Mouse (Mus musculus) R1 (cell line): ENCODE data around the gene Zfp692.
"Not testable (repeated sequence)": the region's sequence is repeated elsewhere in the genome, so short reads cannot be mapped to it uniquely, and the experiment has no call there.

Experiments used
- DNase-seq: peaks from one replicate; pipeline ENCODE4 v3.0.0-alpha.2; 2018; ENCODE audit warnings: low read depth, low spot score

The Zfp692 gene

GRCm38 (mm10) chr11:58306860-58307308 lies at the start of gene Zfp692:
Gene Zfp692, plus strand, starts transcription at chr11:58307069.
- DNase-seq: peak; percentile 96

DNA sequence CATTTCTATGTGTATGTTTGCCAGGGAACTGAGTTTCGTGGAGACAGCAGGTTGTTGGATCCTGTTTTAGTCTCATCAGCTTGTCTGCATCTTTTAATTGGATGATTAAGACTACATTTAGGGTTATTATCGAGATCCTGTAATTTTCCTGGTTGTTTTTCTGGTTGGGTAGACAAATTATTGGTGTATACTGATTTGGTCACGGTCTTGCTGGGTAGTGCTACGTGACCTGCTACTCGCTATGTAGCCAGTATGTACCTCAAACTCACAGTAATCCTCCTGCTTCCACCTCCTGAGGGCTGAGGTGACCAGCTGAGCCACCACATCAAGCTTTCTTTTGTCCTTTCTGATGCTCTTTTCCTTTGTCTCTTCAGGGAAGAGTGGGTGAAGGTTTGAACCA lies 49.1 kb upstream of the Zfp692 start:
- no peak for DNase-seq

GRCm38 (mm10) chr11:58260156-58260555 lies 46.7 kb upstream of the Zfp692 start:
- no peak for DNase-seq

DNA sequence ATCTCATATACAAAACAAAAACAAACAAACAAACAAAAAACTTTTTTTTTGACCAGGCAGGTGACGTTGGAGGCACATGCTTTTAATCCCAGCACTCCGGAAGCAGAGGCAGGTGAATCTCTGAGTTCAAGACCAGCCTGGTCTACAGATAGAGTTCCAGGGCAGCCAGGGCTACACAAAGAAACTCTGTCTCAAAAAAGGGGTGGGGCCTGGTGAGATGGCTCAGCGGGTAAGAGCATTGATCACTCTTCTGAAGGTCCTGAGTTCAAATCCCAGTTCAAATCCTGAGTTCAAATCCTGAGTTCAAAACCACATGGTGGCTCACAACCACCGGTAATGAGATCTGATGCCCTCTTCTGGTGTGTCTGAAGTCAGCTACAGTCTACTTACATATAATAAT lies 45.0 kb upstream of the Zfp692 start:
- DNase-seq: no peak

DNA sequence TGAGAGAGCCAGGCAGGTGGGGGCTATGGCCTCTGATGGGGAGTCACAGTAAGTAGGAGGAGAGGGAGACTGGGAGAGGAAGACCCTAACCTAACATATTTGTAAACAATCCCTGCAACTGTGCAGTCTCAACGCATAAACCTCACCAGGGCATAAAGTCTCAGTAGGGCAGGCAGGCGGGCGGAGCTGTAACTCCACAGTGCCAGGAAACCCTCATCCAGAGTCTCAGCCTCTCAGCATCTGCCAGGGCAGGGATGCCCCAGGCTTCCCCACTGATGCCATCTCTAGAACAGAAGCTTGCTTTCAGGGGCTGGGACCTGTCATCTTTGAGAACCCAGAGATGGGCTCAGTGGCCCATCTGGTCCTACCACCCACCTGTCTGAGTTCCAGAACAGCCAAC lies 44.5 kb upstream of the Zfp692 start:
- DNase-seq: no peak

DNA sequence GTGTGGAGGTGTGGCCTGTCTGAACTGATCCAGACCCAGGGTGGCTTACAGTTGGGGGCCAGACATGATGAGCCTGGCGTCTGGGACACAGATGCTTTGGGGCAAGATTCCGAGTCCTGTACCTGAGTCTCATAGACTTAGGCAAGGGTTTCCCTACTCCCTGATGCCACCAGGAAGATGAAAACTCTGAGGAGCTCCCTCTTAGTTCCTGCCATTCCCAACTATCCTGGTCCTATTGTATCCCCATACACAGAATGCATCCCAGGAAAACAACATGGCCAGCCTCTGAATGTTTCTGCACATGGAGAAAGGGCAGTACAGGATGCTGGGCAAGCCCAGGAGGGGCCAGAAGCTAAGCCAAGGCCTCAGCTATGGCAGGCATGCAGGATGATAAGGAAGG lies 43.4 kb upstream of the Zfp692 start:
- no peak for DNase-seq

- no peak for DNase-seq
Observed at GRCm38 (mm10) chr11:58264546-58264945, 42.3 kb upstream of the Zfp692 start.

DNA sequence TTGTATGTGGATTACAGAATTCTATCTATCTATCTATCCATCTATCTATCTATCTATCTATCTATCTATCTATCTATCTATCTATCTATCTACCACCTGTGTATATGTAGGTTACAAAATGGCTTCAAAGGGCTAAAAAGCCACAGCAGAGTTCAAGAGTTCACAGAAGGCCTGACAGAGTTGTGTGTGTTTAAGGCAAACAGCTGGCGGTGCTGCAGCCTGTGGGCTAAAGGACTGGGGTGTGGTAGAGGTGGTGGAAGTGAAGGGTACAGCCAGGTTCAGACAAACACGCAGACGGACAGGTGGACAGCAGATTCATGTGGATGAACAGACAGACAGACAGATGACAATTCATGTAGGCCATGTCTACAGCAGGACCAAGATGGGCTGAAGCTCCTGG lies 38.6 kb upstream of the Zfp692 start:
- no peak for DNase-seq

GRCm38 (mm10) chr11:58274572-58274971 lies 32.3 kb upstream of the Zfp692 start, which contains the start of gene 4930438A08Rik:
Gene 4930438A08Rik, plus strand, starts transcription at chr11:58274799.
- no peak for DNase-seq

- no peak for DNase-seq
Observed at GRCm38 (mm10) chr11:58275756-58276155, 31.1 kb upstream of the Zfp692 start.

DNA sequence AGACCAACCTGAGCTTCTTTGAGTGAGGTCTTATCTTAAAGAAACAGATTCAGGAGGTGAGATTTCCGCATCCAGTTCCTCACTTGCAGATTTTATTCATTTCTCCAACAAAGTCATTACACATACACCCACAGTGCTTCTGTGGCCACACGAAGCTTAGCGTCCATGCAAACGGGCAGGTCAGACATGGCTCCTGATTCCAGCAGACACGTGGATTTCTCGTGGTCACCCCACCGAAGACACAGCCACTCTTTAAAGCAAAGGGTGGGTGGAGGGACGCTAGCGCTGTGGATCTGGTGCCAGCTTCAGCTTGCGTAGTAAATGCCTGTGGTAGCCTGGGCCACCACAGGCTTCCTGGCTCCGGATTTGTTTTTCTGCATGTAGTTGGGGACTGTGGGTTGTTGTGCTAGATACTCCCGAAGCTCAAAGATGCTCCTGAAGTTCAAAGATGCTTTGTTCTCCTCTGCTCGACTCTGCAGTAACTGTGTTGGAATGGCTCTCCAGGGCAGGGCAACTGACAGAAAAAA lies 24.8 kb upstream of the Zfp692 start:
- DNase-seq: no peak

DNA sequence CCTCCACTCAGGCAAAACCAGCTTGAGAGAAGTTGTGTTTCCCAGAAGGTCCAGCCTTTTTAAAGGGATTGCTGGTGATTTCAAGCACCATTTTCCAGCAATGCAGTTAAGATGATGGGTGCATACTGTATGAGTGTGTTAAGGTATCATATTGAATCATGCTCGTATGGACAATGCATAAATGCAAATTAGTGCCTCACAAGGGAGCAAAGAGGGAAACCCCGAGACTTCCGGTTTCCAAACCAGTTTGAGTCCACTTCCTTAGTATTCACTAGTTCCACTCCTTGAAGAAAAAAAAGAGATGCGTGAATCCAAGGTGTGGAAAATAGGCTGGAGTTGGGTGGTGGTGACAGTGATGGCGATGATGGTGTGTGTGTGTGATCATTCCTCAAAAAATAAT lies 24.4 kb upstream of the Zfp692 start:
- DNase-seq: no peak

DNA sequence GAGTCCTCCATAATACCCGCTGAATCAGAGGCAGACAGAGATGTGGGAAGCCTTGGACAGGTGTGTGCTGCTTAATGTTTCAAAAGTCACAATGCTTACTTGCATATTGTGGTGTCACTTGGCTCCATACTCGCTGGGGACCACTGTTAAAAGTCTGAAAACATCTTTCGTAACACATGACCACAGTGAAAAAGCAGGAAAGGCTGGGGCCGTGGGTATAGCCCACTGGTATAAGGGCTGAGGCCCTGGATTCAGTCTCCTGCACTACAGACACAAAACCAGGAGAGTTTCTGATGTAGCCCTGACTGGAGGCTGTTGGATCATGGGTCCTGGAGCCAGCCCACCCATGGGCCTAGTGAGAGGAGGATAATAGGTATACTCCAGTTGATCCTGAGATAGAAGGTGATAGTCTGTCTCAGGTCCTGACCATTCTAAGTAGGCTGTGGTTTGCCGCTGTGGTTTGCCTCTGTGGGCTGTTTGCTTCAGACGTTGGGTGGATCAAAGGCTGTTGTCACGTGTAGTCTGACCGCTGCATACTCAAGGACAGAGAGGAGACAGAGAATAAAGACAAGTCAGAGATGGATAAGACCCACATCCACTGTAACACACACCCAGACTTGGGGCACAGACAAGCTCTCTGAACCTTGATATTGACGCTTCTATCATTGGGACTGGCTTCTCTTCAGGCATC lies 16.7 kb upstream of the Zfp692 start:
- DNase-seq: no peak

DNA sequence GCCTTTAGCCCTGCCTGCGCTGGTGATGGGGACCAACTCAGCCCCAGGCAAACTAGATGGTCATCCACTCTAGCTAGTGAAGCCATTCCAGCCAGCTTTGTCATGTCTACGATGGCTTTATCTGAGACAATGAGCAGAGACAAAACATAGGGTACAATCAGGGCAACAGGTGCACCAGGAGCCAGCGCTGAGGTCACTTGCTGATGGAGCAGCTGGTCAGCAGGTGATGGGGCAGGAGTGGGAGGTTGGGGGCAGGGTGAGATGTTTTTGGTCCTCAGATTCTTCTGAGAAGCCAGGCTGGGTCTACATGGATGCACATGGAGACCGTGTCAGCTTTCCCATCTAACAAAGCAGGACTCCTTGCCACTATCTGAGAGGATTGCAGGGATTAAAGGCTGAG lies 16.1 kb upstream of the Zfp692 start:
- DNase-seq: no peak

DNA sequence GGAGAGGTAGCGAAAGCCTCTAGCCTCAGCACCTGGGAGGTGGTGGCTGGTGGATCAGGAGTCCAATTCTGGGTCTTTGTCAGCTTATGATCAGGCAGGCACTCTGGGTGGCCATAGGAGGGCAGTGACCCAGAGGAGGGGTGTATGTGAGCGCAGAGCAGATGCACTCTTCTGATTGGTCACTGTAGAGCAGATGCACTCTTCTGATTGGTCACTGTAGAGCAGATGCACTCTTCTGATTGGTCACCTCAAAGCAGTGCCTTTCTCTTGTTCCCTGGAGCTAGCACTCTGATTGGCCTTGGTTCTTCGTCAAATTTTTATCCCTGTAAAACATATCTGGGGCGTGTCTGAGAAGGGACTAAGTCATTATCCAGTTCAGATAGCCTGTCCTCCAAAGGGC lies 14.1 kb upstream of the Zfp692 start:
- peak; percentile 38 for DNase-seq

- no peak for DNase-seq
Observed at GRCm38 (mm10) chr11:58297396-58297795, 9.5 kb upstream of the Zfp692 start.

DNA sequence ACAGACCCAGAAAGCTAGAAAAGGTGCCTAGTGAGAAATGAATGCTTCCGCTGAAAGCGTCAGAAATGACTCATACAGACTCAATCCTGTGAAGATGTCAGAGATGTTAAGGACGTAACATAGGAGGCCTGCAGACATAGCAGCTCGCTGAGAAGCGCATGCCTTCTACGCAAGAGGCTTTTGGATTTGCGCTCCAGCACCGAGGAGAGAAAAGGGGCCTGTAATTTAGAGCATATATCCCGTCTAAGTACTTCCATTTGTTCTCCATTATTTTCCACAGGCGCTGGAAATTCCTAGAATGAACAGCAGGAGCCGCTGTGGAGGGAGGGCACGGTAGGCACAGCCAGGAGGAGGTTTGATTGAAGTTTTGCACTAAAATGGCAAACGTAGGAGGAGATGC lies 5.8 kb upstream of the Zfp692 start:
- peak; percentile 81 for DNase-seq

GRCm38 (mm10) chr11:58301837-58302754 lies 4.8 kb upstream of the Zfp692 start:
- DNase-seq: peak; percentile 96

- DNase-seq: no peak
Observed at GRCm38 (mm10) chr11:58302774-58303445, 4.0 kb upstream of the Zfp692 start.

GRCm38 (mm10) chr11:58303594-58303993 lies 3.3 kb upstream of the Zfp692 start:
- no peak for DNase-seq

DNA sequence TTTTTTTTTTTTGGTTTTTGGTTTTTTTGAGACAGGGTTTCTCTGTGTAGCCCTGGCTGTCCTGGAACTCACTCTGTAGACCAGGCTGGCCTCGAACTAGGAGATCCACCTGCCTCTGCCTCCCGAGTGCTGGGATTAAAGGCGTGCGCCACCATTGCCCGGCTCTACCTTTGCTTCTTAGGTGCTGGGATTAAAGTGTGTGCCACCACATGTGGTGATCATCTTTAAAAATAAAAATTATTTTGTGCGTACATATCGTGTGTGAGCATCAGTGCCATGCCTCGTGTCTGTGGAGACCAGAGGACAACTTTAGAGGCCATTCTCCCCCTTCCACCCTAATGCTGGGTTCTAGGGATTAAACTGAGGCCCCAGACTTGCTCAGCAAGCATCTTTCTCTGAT lies 1.6 kb upstream of the Zfp692 start:
- DNase-seq: not testable (repeated sequence)
